Mouse (Mus musculus) small intestine, adult 2 months (tissue): ENCODE data around the gene Chm. TPM values are rescaled to one million over a fixed set of nuclear protein-coding genes. Genes with fewer than 3 reads are reported as not detected.

Source experiments
- H3K27ac ChIP-seq: fragments of 200-500 bp; 2 replicates; pipeline ENCODE4 v1.5.1; 2012; ENCODE audit warnings: low read depth, low read length, control low read depth, inconsistent platforms; ENCODE audit not compliant: insufficient read depth
- H3K27me3 ChIP-seq: fragments of 200-500 bp; 2 replicates; pipeline ENCODE4 v1.6.1; 2012; ENCODE audit warnings: mild to moderate bottlenecking, moderate library complexity, low read length, inconsistent platforms; ENCODE audit not compliant: control insufficient read depth, insufficient read depth
- H3K36me3 ChIP-seq: fragments of 200-500 bp; 2 replicates; pipeline ENCODE4 v1.6.1; 2012; ENCODE audit warnings: mild to moderate bottlenecking, low read length, control low read depth, inconsistent platforms; ENCODE audit not compliant: control insufficient read depth, insufficient read depth
- H3K4me1 ChIP-seq: fragments of 200-500 bp; 2 replicates; pipeline ENCODE4 v1.6.1; 2012; ENCODE audit warnings: low read length, inconsistent platforms, mixed read lengths; ENCODE audit not compliant: control insufficient read depth, insufficient read depth, insufficient read length
- H3K4me3 ChIP-seq: fragments of 200-500 bp; 2 replicates; pipeline ENCODE4 v1.5.1; 2012; ENCODE audit warnings: low read depth, mild to moderate bottlenecking, control low read depth, inconsistent platforms, low read length, moderate library complexity
- CTCF ChIP-seq: fragments of 200-500 bp; IDR thresholded peaks from 2 replicates; pipeline ENCODE4 v1.5.1; 2012; ENCODE audit warnings: low read depth, mild to moderate bottlenecking, control low read depth, inconsistent platforms, low read length, moderate library complexity, mixed read lengths; ENCODE audit not compliant: insufficient replicate concordance, insufficient read length; ENCODE audit errors: extremely low read depth
- POLR2A ChIP-seq: fragments of 200-500 bp; IDR thresholded peaks from 2 replicates; pipeline ENCODE4 v1.6.1; 2012; ENCODE audit warnings: low read depth, mild to moderate bottlenecking, control low read depth, inconsistent platforms, low read length, moderate library complexity
- WGBS: fragments of 180-500 bp; shearing (Covaris S2); methylation state at CpG from one replicate; pipeline ENCODE4 v1.1.7; 2018; 5-methylcytosine and 5-hydroxymethylcytosine counted together
- polyA plus RNA-seq: library from polyadenylated mRNA; depleted of rRNA; stranded (reverse); fragments of >200 nt; gene quantifications from 2 replicates; pipeline ENCODE4 v1.2.3, GENCODE M21; 2012; rRNA removed

Chm gene
- polyA plus RNA-seq, 1 experiment = 0.43 TPM

GRCm38 (mm10) chrX:113084171-113084570, 101.1 kb downstream of the Chm start:
- no peak for TF ChIP-seq CTCF
- no peak for TF ChIP-seq POLR2A
- H3K4me3 ChIP-seq = no peak overlapping the region
- H3K27me3 ChIP-seq = no peaks in the 10 kb centered on the region
- H3K4me1 ChIP-seq = no peaks in the 10 kb centered on the region
- WGBS = 75% methylated on average over 2 of the region's 2 CpGs
- no peak overlapping the region for H3K27ac ChIP-seq
- no peaks in the 10 kb centered on the region for H3K36me3 ChIP-seq

DNA sequence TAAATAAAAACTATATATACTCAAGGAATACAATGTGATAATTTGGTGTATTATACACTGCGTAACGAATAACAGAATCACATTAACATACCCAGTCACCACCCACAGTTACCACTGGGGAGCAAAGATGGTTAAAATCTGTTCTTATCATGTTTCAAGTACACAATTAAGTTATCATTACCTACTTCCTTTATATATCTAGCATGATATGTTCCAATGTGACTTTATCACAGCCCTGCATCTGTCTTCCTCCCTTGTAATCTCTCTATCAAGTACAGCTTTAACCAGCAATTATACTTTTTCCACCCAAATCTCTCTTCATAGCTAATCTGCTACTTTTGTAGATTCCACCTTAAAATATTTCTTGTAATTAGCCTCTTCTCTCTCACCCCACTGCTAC, 109.3 kb downstream of the Chm start:
- Histone ChIP-seq H3K4me3 (no peak overlapping the region), H3K4me1 (no peaks in the 10 kb centered on the region), H3K36me3 (no peaks in the 10 kb centered on the region), H3K27me3 (no peaks in the 10 kb centered on the region), H3K27ac (no peak overlapping the region)
- WGBS = 95% methylated on average over 2 of the region's 2 CpGs
- TF ChIP-seq POLR2A = no peak
- no peak for TF ChIP-seq CTCF

- no peak overlapping the region for H3K4me3 ChIP-seq
Observed at GRCm38 (mm10) chrX:113074823-113075222, 110.5 kb downstream of the Chm start.

GRCm38 (mm10) chrX:113003621-113004020, 181.7 kb downstream of the Chm start:
- TF ChIP-seq CTCF = no peak
- Histone ChIP-seq H3K27ac (no peak overlapping the region), H3K27me3 (no peaks in the 10 kb centered on the region), H3K4me3 (no peak overlapping the region), H3K36me3 (no peaks in the 10 kb centered on the region), H3K4me1 (no peaks in the 10 kb centered on the region)
- WGBS = 85% methylated on average over 3 of the region's 3 CpGs

More at GRCm38 (mm10) chrX:113074823-113075222, 110.5 kb downstream of the Chm start:
- WGBS = 88% methylated on average over 4 of the region's 4 CpGs
- Histone ChIP-seq H3K4me1 (no peaks in the 10 kb centered on the region), H3K36me3 (no peaks in the 10 kb centered on the region), H3K27ac (no peak overlapping the region), H3K27me3 (no peaks in the 10 kb centered on the region)
- no peak for TF ChIP-seq CTCF
- TF ChIP-seq POLR2A = no peak

- no peaks in the 10 kb centered on the region for H3K27me3 ChIP-seq
- H3K4me1 ChIP-seq = no peaks in the 10 kb centered on the region
- H3K27ac ChIP-seq = no peak overlapping the region
- TF ChIP-seq CTCF = no peak
- TF ChIP-seq POLR2A = no peak
- WGBS = 62% methylated on average over 3 of the region's 3 CpGs
- no peak overlapping the region for H3K4me3 ChIP-seq
- no peaks in the 10 kb centered on the region for H3K36me3 ChIP-seq
Observed at GRCm38 (mm10) chrX:113002192-113002591, 183.1 kb downstream of the Chm start.

Other genes starting within 250 kb of the Chm start
- gene Dach2, start 112.0 kb upstream of the Chm start, polyA plus RNA-seq = 0.04 and 0.10 TPM in 2 replicates